Mouse (Mus musculus) skeletal muscle tissue, adult 2 months (tissue): Measurements from ENCODE around the gene Ndrg4.
"Not testable (repeated sequence)": the region's sequence is repeated elsewhere in the genome, so short reads cannot be mapped to it uniquely, and the experiment has no call there.

ENCODE experiments used
- DNase-seq: peaks from one replicate; pipeline ENCODE4 v3.0.0-alpha.2; 2012; ENCODE audit warnings: low read depth, low spot score

Ndrg4 gene

GRCm38 (mm10) chr8:95676631-95677030 is at the start of gene Ndrg4:
TSS of gene Ndrg4 (plus strand) at chr8:95676980.
- DNase-seq: no peak

GRCm38 (mm10) chr8:95632840-95633239 is 43.9 kb upstream of the Ndrg4 start:
- DNase-seq: no peak

GRCm38 (mm10) chr8:95633262-95634062 is 43.3 kb upstream of the Ndrg4 start, which contains the start of gene Gins3:
TSS of gene Gins3 (plus strand) at chr8:95633453.
- DNase-seq: peak; percentile 84

- DNase-seq: no peak
These were observed 42.8 kb upstream of the Ndrg4 start for GRCm38 (mm10) chr8:95634063-95634340.

- no peak for DNase-seq
These were observed 31.8 kb upstream of the Ndrg4 start for GRCm38 (mm10) chr8:95644942-95645341.

- DNase-seq: no peak
These were observed 28.5 kb upstream of the Ndrg4 start for GRCm38 (mm10) chr8:95648251-95648650.

GRCm38 (mm10) chr8:95653351-95653750 is 23.4 kb upstream of the Ndrg4 start:
- DNase-seq: no peak

- no peak for DNase-seq
These were observed 20.9 kb upstream of the Ndrg4 start for GRCm38 (mm10) chr8:95655831-95656230.

- DNase-seq: no peak
These were observed 20.3 kb upstream of the Ndrg4 start for GRCm38 (mm10) chr8:95656316-95657002.

- DNase-seq: no peak
These were observed 19.3 kb upstream of the Ndrg4 start for GRCm38 (mm10) chr8:95657523-95657922.

- no peak for DNase-seq
These were observed 16.4 kb upstream of the Ndrg4 start for GRCm38 (mm10) chr8:95660334-95660882.

- DNase-seq: no peak
These were observed 15.7 kb upstream of the Ndrg4 start for GRCm38 (mm10) chr8:95661085-95661484.

- DNase-seq: no peak
These were observed 15.2 kb upstream of the Ndrg4 start for GRCm38 (mm10) chr8:95661575-95661974.

GRCm38 (mm10) chr8:95662885-95663598 is 13.7 kb upstream of the Ndrg4 start:
- no peak for DNase-seq

- DNase-seq: no peak
These were observed 13.2 kb upstream of the Ndrg4 start for GRCm38 (mm10) chr8:95663599-95663949.

- DNase-seq: not testable (repeated sequence)
These were observed 10.8 kb upstream of the Ndrg4 start for GRCm38 (mm10) chr8:95665813-95666452.

GRCm38 (mm10) chr8:95668163-95668958 is 8.4 kb upstream of the Ndrg4 start:
- DNase-seq: no peak

- DNase-seq: no peak
These were observed 6.8 kb upstream of the Ndrg4 start for GRCm38 (mm10) chr8:95669967-95670366.

- DNase-seq: no peak
These were observed 4.9 kb upstream of the Ndrg4 start for GRCm38 (mm10) chr8:95671861-95672260.

- DNase-seq: no peak
These were observed 4.0 kb upstream of the Ndrg4 start for GRCm38 (mm10) chr8:95672811-95673210.

- no peak for DNase-seq
These were observed 827 bp downstream of the Ndrg4 start for GRCm38 (mm10) chr8:95677591-95678023.
